Mouse (Mus musculus): ENCODE results near the gene Hoxb4. TPM values are rescaled to one million over a fixed set of nuclear protein-coding genes. Genes with fewer than 3 reads are reported as not detected.
A peak's percentile ranks its signal among the peaks of the same experiment; 100 is the strongest.

The Hoxb4 gene
- polyA plus RNA-seq, 1 experiment: 7.9 TPM

- H3K4me1 ChIP-seq (ENCODE audit: control insufficient read depth, insufficient read depth, low read length): no peaks in the 10 kb centered on the region
- H3K4me3 ChIP-seq (ENCODE audit: insufficient read depth, low read length): no peak overlapping the region
- H3K27ac ChIP-seq (ENCODE audit: insufficient read depth, low read depth, low read length): no peak overlapping the region
- TF ChIP-seq CTCF (IDR thresholded peaks at IDR 0.05; ENCODE audit: low read depth, low read length) (no peak), POLR2A (IDR thresholded peaks at IDR 0.05; ENCODE audit: borderline replicate concordance, low read depth, low read length) (no peak)
Observed at GRCm38 (mm10) chr11:96298895-96299667, 19.0 kb upstream of the Hoxb4 start.

DNA sequence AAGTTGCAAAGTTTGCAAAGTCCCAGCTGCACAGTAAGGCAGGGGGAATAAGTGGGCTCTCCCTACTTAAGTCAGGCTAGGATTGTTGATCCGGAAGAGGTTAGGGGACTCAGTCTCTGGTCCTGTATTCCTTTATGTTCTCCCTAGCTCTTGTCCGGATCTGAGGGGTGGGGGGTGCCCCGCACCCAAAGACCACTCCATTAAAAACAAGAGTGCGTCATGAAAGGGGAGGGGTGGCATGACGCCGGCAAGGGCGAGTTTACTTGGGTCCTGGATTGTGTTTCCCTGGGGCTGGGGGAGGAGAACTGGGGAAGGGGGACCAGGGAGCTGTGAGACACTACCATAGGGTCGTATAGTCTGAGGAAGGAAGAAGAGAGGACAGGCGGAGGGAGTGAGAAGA lies 18.3 kb upstream of the Hoxb4 start:
- TF ChIP-seq POLR2A (IDR thresholded peaks at IDR 0.05; ENCODE audit: borderline replicate concordance, low read depth, low read length) (no peak), CTCF (IDR thresholded peaks at IDR 0.05; ENCODE audit: low read depth, low read length) (no peak)
- Histone ChIP-seq H3K4me3 (ENCODE audit: insufficient read depth, low read length) (no peak overlapping the region), H3K27ac (ENCODE audit: insufficient read depth, low read depth, low read length) (no peak overlapping the region)

DNA sequence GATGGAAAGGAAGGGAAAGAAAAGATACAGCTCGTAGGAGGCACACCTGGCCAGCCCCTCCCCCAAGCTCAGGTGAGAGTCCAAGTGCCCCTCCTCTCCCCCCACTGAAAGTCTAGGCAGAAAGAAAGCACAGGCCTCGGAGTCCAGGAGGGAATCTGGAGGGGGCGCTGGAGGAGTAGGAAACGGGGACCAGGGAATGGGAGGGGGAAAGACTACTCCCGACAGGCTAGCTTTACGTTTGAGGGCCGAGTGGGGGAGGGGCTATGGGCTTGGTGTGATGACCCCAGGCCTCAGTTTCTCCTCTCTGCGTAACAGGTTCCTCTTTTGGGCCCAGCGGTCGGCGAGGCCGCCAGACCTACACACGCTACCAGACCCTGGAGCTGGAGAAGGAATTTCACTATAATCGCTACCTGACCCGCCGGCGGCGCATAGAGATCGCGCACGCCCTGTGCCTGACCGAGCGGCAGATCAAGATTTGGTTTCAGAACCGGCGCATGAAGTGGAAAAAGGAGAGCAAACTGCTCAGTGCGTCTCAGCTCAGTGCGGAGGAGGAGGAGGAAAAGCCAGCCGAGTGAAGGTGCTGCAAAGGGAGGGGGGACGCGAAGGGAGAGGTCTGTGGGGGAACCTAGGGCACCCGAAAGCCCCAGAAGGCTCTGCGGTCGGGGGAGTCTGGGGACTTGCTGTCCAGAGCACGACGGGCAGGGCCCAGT lies 17.6 kb upstream of the Hoxb4 start:
- Histone ChIP-seq H3K4me1 (ENCODE audit: control insufficient read depth, insufficient read depth, low read length) (no peaks in the 10 kb centered on the region), H3K27ac (ENCODE audit: insufficient read depth, low read depth, low read length) (no peak overlapping the region), H3K4me3 (ENCODE audit: insufficient read depth, low read length) (no peak overlapping the region)
- TF ChIP-seq CTCF (IDR thresholded peaks at IDR 0.05; ENCODE audit: low read depth, low read length): no peak
- TF ChIP-seq POLR2A (IDR thresholded peaks at IDR 0.05; ENCODE audit: borderline replicate concordance, low read depth, low read length): no peak

More for the DNA sequence above, 18.3 kb upstream of the Hoxb4 start:
- H3K4me1 ChIP-seq (ENCODE audit: control insufficient read depth, insufficient read depth, low read length): no peaks in the 10 kb centered on the region

DNA sequence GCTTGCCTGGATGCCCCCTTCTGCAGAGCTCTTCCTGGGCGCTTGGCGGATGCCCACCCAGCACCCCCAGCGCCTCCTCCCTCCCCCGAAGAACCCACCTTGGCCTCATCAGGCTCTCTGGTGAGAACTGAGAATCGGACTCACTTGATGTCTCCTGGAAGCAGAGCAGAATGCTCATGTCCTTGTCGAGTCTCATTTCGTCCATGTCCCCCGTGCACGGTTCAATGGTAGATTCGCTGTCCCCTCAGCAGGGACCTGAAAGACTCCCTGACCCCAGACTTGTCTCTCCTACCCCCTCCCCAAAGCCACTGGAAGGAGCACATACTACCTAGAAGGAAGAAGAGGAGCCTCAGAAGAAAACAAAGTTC lies 17.0 kb upstream of the Hoxb4 start:
- no peak for TF ChIP-seq POLR2A (IDR thresholded peaks at IDR 0.05; ENCODE audit: borderline replicate concordance, low read depth, low read length)
- no peak for TF ChIP-seq CTCF (IDR thresholded peaks at IDR 0.05; ENCODE audit: low read depth, low read length)
- H3K4me3 ChIP-seq (ENCODE audit: insufficient read depth, low read length): no peak overlapping the region

GRCm38 (mm10) chr11:96301837-96302236 lies 16.2 kb upstream of the Hoxb4 start:
- Histone ChIP-seq H3K4me3 (ENCODE audit: insufficient read depth, low read length) (no peak overlapping the region), H3K27ac (ENCODE audit: insufficient read depth, low read depth, low read length) (no peak overlapping the region), H3K4me1 (ENCODE audit: control insufficient read depth, insufficient read depth, low read length) (no peaks in the 10 kb centered on the region)
- TF ChIP-seq POLR2A (IDR thresholded peaks at IDR 0.05; ENCODE audit: borderline replicate concordance, low read depth, low read length) (no peak), CTCF (IDR thresholded peaks at IDR 0.05; ENCODE audit: low read depth, low read length) (no peak)

More for the DNA sequence above, 17.0 kb upstream of the Hoxb4 start:
- Histone ChIP-seq H3K4me1 (ENCODE audit: control insufficient read depth, insufficient read depth, low read length) (no peaks in the 10 kb centered on the region), H3K27ac (ENCODE audit: insufficient read depth, low read depth, low read length) (no peak overlapping the region)

DNA sequence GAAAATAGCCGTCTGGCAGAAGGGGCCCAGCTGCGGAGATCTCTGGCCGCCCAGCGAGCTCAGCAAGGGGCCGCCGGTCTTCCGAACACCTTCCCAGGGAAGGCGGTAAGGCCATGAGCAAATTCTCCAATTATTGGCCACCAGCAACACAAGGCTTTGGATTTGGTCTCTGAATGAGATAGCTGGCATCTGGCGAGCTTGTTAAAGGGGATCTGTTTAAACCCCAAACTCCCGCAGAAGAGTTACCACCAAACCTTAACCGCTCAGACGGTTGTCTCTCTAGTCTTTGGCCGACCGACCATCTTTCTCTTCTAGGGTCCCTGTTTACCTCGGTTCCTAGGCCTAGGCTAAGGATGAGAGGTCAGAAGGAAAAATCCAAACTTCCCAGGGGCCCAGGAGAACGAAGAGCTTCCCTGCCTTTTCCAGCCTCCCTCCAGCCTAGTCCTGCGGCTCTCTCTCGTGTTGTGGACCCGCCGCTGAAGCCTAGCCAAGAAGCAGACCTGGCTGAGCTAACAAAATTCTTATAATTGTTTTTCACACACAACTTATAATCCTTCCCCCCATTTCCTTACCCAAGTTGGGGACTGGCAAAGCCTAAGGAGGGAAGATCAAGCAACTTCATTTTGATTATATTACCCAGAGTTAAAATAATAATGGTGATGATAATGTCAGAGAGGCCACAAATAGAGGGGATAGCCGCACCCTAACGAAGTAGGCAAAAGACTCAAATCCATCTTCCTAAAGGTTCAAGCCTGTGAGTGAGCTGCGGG lies 15.5 kb upstream of the Hoxb4 start:
- Histone ChIP-seq H3K27ac (ENCODE audit: insufficient read depth, low read depth, low read length) (no peak overlapping the region), H3K4me3 (ENCODE audit: insufficient read depth, low read length) (no peak overlapping the region), H3K4me1 (ENCODE audit: control insufficient read depth, insufficient read depth, low read length) (no peaks in the 10 kb centered on the region)
- TF ChIP-seq CTCF (IDR thresholded peaks at IDR 0.05; ENCODE audit: low read depth, low read length) (no peak), POLR2A (IDR thresholded peaks at IDR 0.05; ENCODE audit: borderline replicate concordance, low read depth, low read length) (no peak)

- no peaks in the 10 kb centered on the region for H3K4me1 ChIP-seq (ENCODE audit: control insufficient read depth, insufficient read depth, low read length)
- no peak within 1 kb of the TSS for H3K27ac ChIP-seq (ENCODE audit: insufficient read depth, low read depth, low read length)
- peak within 1 kb of the TSS; percentile 8; the same call in 1 of the 2 replicates for H3K4me3 ChIP-seq (ENCODE audit: insufficient read depth, low read length)
- TF ChIP-seq CTCF (IDR thresholded peaks at IDR 0.05; ENCODE audit: low read depth, low read length): peak; percentile 79
- TF ChIP-seq POLR2A (IDR thresholded peaks at IDR 0.05; ENCODE audit: borderline replicate concordance, low read depth, low read length): no peak
Observed at GRCm38 (mm10) chr11:96303151-96304099, 14.6 kb upstream of the Hoxb4 start, which contains the start of gene Hoxb5. TSS of gene Hoxb5 (plus strand) at chr11:96303336.

DNA sequence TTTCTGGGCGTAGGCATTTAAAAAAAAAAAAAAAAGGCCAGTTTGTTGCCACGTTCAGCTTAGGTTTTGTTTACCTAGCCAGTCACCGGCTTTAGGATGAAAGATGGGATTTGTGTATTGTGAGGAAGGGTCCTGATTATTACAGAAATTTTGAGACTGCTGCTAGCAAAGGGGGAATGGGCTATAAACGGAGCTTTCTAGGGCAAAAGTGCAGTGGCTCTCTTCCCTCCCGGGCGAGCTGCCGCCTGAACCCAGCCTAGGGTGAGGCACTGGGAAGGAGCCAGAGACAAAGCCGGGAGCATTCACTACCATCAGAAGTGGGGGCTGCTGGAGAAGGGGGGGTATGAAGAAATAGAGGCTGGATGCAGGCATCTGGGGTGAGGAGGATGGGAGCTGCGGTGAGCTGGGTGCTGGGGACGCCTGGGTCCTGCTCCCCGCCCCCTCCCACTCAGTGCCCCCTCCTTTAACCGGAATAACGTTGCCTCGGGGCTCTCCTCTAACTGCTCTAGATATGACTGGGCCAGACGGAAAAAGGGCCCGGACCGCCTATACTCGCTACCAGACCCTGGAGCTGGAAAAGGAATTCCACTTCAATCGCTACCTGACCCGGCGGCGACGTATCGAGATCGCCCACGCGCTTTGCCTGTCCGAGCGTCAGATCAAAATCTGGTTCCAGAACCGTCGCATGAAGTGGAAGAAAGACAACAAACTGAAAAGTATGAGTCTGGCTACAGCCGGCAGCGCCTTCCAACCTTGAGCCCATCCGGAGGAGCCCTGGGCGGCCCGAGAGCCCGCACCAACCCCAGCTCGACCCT lies 13.5 kb upstream of the Hoxb4 start:
- Histone ChIP-seq H3K4me3 (ENCODE audit: insufficient read depth, low read length) (no peak overlapping the region), H3K4me1 (ENCODE audit: control insufficient read depth, insufficient read depth, low read length) (peaks cover 6% of the 10 kb centered on the region), H3K27ac (ENCODE audit: insufficient read depth, low read depth, low read length) (no peak overlapping the region)
- TF ChIP-seq CTCF (IDR thresholded peaks at IDR 0.05; ENCODE audit: low read depth, low read length): no peak
- TF ChIP-seq POLR2A (IDR thresholded peaks at IDR 0.05; ENCODE audit: borderline replicate concordance, low read depth, low read length): no peak

Data from bone marrow macrophage, adult 2 months (primary cell).